Mouse (Mus musculus) lung, postnatal 0 days (tissue): ENCODE data around the gene Kmt5b. TPM values are rescaled to one million over a fixed set of nuclear protein-coding genes. Genes with fewer than 3 reads are reported as not detected.
A peak's percentile ranks its signal among the peaks of the same experiment; 100 is the strongest.

ENCODE experiments used
- ATAC-seq: fragments of 200-750 bp; cut with Nextera tagmentation; 2 replicates; pipeline ENCODE4 v1.8.0; 2017; ENCODE audit warnings: moderate library complexity
- DNase-seq: peaks from one replicate; pipeline ENCODE4 v3.0.0-alpha.2; 2016; ENCODE audit warnings: low spot score
- H3K27ac ChIP-seq: fragments of 300-500 bp; sonication (generic); 2 replicates; pipeline ENCODE4 v1.5.1; 2014; ENCODE audit warnings: antibody characterized with exemption, mild to moderate bottlenecking, low read length, mixed read lengths
- H3K27me3 ChIP-seq: fragments of 300-500 bp; sonication (generic); replicated peaks from 2 replicates; pipeline ENCODE4 v1.6.1; 2014; ENCODE audit warnings: low read length, mixed read lengths; ENCODE audit not compliant: insufficient read depth
- H3K36me3 ChIP-seq: fragments of 300-500 bp; sonication (generic); 2 replicates; pipeline ENCODE4 v1.6.1; 2014; ENCODE audit warnings: low read length, mixed read lengths; ENCODE audit not compliant: insufficient read depth
- H3K4me1 ChIP-seq: fragments of 300-500 bp; sonication (generic); 2 replicates; pipeline ENCODE4 v1.6.1; 2014; ENCODE audit warnings: antibody characterized with exemption, low read depth, low read length, mixed read lengths; ENCODE audit not compliant: insufficient read depth
- H3K4me2 ChIP-seq: fragments of 300-500 bp; sonication (generic); replicated peaks from 2 replicates; pipeline ENCODE4 v1.6.1; 2014; ENCODE audit warnings: low read depth, mild to moderate bottlenecking, low read length, moderate library complexity, mixed read lengths
- H3K4me3 ChIP-seq: fragments of 300-500 bp; sonication (generic); 2 replicates; pipeline ENCODE4 v1.5.1; 2014; ENCODE audit warnings: low read depth, low read length
- H3K9ac ChIP-seq: fragments of 300-500 bp; sonication (generic); replicated peaks from 2 replicates; pipeline ENCODE4 v1.6.1; 2014; ENCODE audit warnings: low read depth, mild to moderate bottlenecking
- H3K9me3 ChIP-seq: fragments of 300-500 bp; sonication (generic); 2 replicates; pipeline ENCODE4 v1.6.1; 2016; ENCODE audit warnings: low read length, mixed read lengths
- CTCF ChIP-seq: IDR thresholded peaks from 2 replicates; pipeline ENCODE4 v1.5.1; 2016; ENCODE audit warnings: antibody characterized with exemption, mild to moderate bottlenecking
- EP300 ChIP-seq: IDR thresholded peaks from 2 replicates; pipeline ENCODE4 v1.6.1; 2016; ENCODE audit warnings: antibody characterized with exemption, mild to moderate bottlenecking, control low read depth
- WGBS: fragments of 180-500 bp; shearing (Covaris S2); extraction: QIAGEN DNeasy Blood & Tissue Kit; methylation state at CpG from one replicate; pipeline ENCODE4 v1.1.7; 2014; 5-methylcytosine and 5-hydroxymethylcytosine counted together
- polyA plus RNA-seq: library from polyadenylated mRNA; unstranded; fragments of >200 nt; fragmentation: Nextera tagmentation; extraction: Ambion mirVana; gene quantifications from 2 replicates; pipeline ENCODE4 v1.2.1, GENCODE M21; 2015

Kmt5b gene
- polyA plus RNA-seq, 1 experiment from 2014 or later: 20.5 TPM

- peak overlapping the region; percentile 91 for H3K27ac ChIP-seq
- no peak overlapping the region for H3K4me2 ChIP-seq
- 64% methylated on average over 2 of the region's 2 CpGs for WGBS
- no peaks in the 10 kb centered on the region for H3K36me3 ChIP-seq
- no peaks in the 10 kb centered on the region for H3K27me3 ChIP-seq
- H3K4me3 ChIP-seq: no peak overlapping the region
- DNase-seq: peak; percentile 55
- no peaks in the 10 kb centered on the region for H3K9me3 ChIP-seq
- no peak for ATAC-seq
- no peak for TF ChIP-seq EP300
- no peak for TF ChIP-seq CTCF
- no peak overlapping the region for H3K9ac ChIP-seq
- peaks cover 3% of the 10 kb centered on the region; the same call in 1 of the 2 replicates for H3K4me1 ChIP-seq
Observed at GRCm38 (mm10) chr19:3843629-3844028, 76.4 kb downstream of the Kmt5b start.

DNA sequence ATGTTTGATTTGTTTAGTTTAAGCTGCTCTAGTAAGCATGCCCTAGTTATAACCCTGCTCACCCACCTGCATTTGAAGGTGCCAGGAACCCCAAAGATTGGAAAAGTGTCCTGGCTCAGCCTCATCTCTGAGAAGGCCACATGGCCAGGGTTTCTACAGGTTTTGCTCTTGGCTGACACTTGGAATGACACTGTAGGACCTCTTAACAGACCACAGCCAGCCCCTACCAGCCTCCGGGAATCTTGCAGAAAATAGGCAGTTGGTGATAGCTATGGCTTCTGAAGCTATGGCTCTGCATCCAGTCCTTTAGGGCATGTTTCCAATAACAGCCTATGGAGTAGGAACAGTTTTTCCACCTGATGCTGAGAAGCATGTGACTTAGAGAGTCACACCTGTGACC, 77.6 kb downstream of the Kmt5b start:
- TF ChIP-seq EP300 (no peak), CTCF (no peak)
- DNase-seq (no peak), ATAC-seq (no peak)
- no peak overlapping the region for H3K4me3 ChIP-seq
- no peaks in the 10 kb centered on the region for H3K27me3 ChIP-seq
- 78% methylated on average over 1 of the region's 1 CpGs for WGBS
- no peaks in the 10 kb centered on the region for H3K9me3 ChIP-seq
- 0 out of 2 replicates have a peak overlapping the region, but pooled peaks have one; percentile 5 for H3K27ac ChIP-seq
- H3K4me1 ChIP-seq: peaks cover 3% of the 10 kb centered on the region; the same call in 1 of the 2 replicates
- no peak overlapping the region for H3K9ac ChIP-seq
- no peaks in the 10 kb centered on the region for H3K36me3 ChIP-seq
- H3K4me2 ChIP-seq: no peak overlapping the region

GRCm38 (mm10) chr19:3845339-3845738, 78.1 kb downstream of the Kmt5b start:
- Histone ChIP-seq H3K27me3 (no peaks in the 10 kb centered on the region), H3K27ac (peak overlapping the region; percentile 23; the same call in 1 of the 2 replicates), H3K9ac (no peak overlapping the region), H3K36me3 (no peaks in the 10 kb centered on the region), H3K4me2 (no peak overlapping the region), H3K9me3 (no peaks in the 10 kb centered on the region), H3K4me1 (peaks cover 3% of the 10 kb centered on the region; the same call in 1 of the 2 replicates), H3K4me3 (no peak overlapping the region)
- TF ChIP-seq CTCF: no peak
- TF ChIP-seq EP300: no peak
- DNase-seq (no peak), ATAC-seq (no peak)
- whole genome bisulfite sequencing: 85% methylated on average over 11 of the region's 11 CpGs

DNA sequence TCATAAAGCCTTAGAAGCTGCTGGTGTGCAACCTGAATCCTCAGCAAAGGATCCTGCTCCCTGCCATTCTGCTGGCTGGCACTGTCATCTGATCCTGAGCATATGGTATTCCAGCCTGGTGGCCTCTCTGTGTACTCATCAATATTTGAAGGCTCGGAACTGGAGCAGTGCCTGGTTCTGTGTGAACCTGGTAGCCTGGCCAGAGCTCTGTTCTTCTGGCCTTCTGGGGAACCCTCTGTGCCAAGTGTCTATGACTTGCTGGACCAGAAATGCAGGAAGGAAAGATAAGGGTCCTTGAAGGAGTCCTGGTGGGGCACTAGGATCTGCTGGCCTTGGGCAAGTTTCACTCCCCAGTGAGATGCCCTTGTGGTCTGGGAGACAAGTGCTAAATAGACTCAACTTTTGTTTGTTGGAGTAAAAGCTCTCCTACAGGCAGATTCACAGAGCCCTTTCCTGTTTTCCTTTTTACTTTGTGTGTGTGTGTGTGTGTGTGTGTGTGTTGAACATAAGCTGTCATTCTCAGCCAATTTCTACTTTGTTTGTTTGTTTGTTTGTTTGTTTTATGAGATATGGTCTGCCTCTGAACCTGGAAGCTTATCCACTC, 78.7 kb downstream of the Kmt5b start:
- DNase-seq: peak; percentile 80
- H3K4me1 ChIP-seq: peaks cover 4% of the 10 kb centered on the region; the same call in 1 of the 2 replicates
- 43% methylated on average over 1 of the region's 1 CpGs for WGBS
- no peak for TF ChIP-seq CTCF
- peak; percentile 80 for TF ChIP-seq EP300
- no peaks in the 10 kb centered on the region for H3K9me3 ChIP-seq
- no peak overlapping the region for H3K9ac ChIP-seq
- H3K36me3 ChIP-seq: no peaks in the 10 kb centered on the region
- H3K4me3 ChIP-seq: no peak overlapping the region
- no peaks in the 10 kb centered on the region for H3K27me3 ChIP-seq
- ATAC-seq: peak; percentile 32
- peak overlapping the region; percentile 10 for H3K27ac ChIP-seq
- no peak overlapping the region for H3K4me2 ChIP-seq

- Histone ChIP-seq H3K4me2 (no peak overlapping the region), H3K36me3 (no peaks in the 10 kb centered on the region), H3K4me1 (peaks cover 9% of the 10 kb centered on the region; the same call in 1 of the 2 replicates), H3K27ac (peak overlapping the region; percentile 63; the same call in 1 of the 2 replicates), H3K4me3 (no peak overlapping the region), H3K9ac (no peak overlapping the region), H3K9me3 (no peaks in the 10 kb centered on the region), H3K27me3 (no peaks in the 10 kb centered on the region)
- ATAC-seq (no peak), DNase-seq (peak; percentile 48)
- TF ChIP-seq CTCF (no peak), EP300 (no peak)
- WGBS: 54% methylated on average over 10 of the region's 10 CpGs
Observed at GRCm38 (mm10) chr19:3846676-3847604, 79.7 kb downstream of the Kmt5b start.

GRCm38 (mm10) chr19:3847711-3848110, 80.5 kb downstream of the Kmt5b start:
- H3K9ac ChIP-seq: no peak overlapping the region
- no peaks in the 10 kb centered on the region for H3K36me3 ChIP-seq
- TF ChIP-seq CTCF (no peak), EP300 (no peak)
- no peaks in the 10 kb centered on the region for H3K9me3 ChIP-seq
- peaks cover 9% of the 10 kb centered on the region; the same call in 1 of the 2 replicates for H3K4me1 ChIP-seq
- ATAC-seq: no peak
- no peak overlapping the region for H3K4me3 ChIP-seq
- H3K27me3 ChIP-seq: no peaks in the 10 kb centered on the region
- DNase-seq: no peak
- H3K27ac ChIP-seq: 0 out of 2 replicates have a peak overlapping the region, but pooled peaks have one; percentile 63
- 60% methylated on average over 5 of the region's 5 CpGs for WGBS
- no peak overlapping the region for H3K4me2 ChIP-seq
